Mouse (Mus musculus) left cerebral cortex, postnatal 4 days (tissue): ENCODE results near the gene Snx15. TPM values are rescaled to one million over a fixed set of nuclear protein-coding genes. Genes with fewer than 3 reads are reported as not detected.

Experiments
- DNase-seq: peaks from one replicate; pipeline ENCODE4 v3.0.0-alpha.2; 2022
- intact Hi-C: fragments of 180-260 bp; cut with DNase I; formaldehyde crosslinking; loops from one replicate; pipeline ENCODE4 v1.15.1; 2025
- total RNA-seq, 2 experiments: library from RNA; stranded (reverse); gene quantifications; 2 replicates each; pipeline ENCODE4 v1.2.3; 2021

The Snx15 gene
- total RNA-seq, 2 experiments from 2014 or later, result 36.0 to 41.2 TPM

DNA sequence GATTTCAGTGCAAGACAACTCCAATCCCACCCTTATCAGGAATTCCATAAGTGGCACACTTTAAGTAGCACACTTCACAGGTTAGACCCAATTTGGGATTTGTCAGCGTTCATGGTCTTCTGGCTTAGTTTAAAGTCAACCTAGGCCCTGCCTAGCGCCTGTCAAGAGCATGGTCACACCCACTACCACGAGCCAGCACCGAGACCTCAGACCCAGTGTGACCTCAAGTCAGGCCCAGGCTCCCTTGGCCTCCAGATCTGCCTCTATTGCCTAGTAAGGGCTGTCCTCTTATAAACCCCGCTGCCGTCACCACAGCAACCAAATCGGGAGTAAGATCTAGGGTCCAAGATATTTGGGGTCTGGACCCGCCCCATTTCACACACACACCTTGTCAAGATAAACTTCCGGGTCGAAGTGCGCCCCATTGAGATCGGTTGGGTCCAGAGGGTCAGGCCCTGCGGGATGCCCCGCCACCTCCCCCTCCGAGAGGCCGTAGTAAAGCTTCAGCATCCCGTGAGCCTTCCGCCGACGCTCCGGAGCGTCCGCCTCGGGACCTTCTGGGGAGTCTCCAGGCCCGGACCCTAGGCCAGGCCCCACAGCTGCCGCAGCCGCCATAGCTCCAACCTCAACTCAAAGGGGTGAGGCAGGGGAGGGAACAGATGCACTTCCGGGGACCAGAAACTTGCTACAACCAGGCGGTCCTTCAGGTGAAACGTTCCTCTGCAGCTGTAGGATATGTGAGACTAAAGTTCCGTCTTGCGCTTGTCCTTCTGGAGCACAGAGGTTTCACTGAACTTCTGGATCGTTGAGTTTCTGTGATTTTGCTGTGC, 51.3 kb downstream of the Snx15 start, which contains the start of gene Vps51:
Gene Vps51 (minus strand): TSS at position 668 of the 830 bp plus-strand sequence.
- peak; percentile 81 for DNase-seq
- intact Hi-C loops, result no loop called here

GRCm38 (mm10) chr19:6073889-6074288, 54.2 kb downstream of the Snx15 start:
- no peak for DNase-seq
- intact Hi-C loops, result no loop called here

GRCm38 (mm10) chr19:6071261-6071660, 56.8 kb downstream of the Snx15 start:
- no peak for DNase-seq
- intact Hi-C loops, result no loop called here

DNA sequence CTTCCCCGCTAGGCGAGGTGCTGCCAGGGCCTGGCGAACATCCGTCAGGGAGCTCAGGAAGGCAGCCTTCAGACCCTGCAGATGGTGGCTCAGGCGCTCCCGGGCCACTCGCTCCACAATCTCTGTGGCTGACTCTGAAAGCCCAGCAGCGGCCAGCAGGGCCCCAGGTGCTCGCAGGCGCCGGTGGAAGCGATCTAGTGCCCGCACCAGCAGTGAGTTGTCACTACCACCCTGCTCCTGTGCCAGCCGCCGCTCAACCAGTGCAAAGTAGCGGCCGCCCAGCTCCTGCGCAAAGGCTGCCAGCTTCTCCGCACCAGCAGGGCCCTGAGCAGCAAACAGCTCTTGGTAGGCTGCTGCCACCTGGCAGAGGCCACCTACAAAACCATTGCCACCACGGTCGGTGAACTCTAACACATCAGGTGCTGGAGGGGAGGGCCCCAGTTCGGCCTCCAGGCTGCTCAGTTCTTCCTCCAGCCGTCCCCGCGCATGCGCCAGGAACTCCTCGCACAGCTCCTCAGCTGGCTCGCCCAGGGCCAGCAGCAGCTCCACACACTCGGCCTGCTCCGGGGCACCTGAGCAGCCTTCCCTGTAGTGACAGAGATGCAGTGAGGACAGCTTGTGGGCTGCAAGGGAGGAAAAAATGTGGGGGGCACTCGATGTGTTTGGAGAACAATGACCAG, 57.4 kb downstream of the Snx15 start:
- intact Hi-C loops, result no loop called here
- no peak for DNase-seq

- intact Hi-C loops, result no loop called here
Observed at GRCm38 (mm10) chr19:6069851-6070250, 58.3 kb downstream of the Snx15 start.

More at GRCm38 (mm10) chr19:6069851-6070250, 58.3 kb downstream of the Snx15 start:
- no peak for DNase-seq

Other genes with a start within 250 kb of the Snx15 start
- 10 to 100 TPM; 10.2 to 11.7 TPM for gene Tigd3, start 234.2 kb downstream of the Snx15 start, total RNA-seq
- gene Dpf2, start 215.3 kb downstream of the Snx15 start, total RNA-seq, result 10 to 100 TPM; 76.1 to 84.1 TPM
- 10 to 100 TPM; 11.2 to 14.2 TPM for gene Cdc42ep2, start 203.5 kb downstream of the Snx15 start, total RNA-seq
- gene Pola2, start 164.1 kb downstream of the Snx15 start, total RNA-seq, result 10 to 100 TPM; 14.3 to 16.4 TPM
- gene Slc22a20, start 142.2 kb downstream of the Snx15 start, total RNA-seq, result not detected
- gene Capn1, start 112.4 kb downstream of the Snx15 start, total RNA-seq, result 10 to 100 TPM; 12.1 to 14.2 TPM
- 10 to 100 TPM; 38.6 to 39.4 TPM for gene Syvn1, start 81.7 kb downstream of the Snx15 start, total RNA-seq
- 10 to 100 TPM; 41.2 to 41.4 TPM for gene Mrpl49, start 70.5 kb downstream of the Snx15 start, total RNA-seq
- 100 to 1,000 TPM; 874 to 875 TPM for gene Fau, start 70.5 kb downstream of the Snx15 start, total RNA-seq
- 10 to 100 TPM; 25.1 to 27.5 TPM for gene Znhit2, start 67.1 kb downstream of the Snx15 start, total RNA-seq
- gene Tm7sf2, start 59.9 kb downstream of the Snx15 start, total RNA-seq, result 10 to 100 TPM; 69.0 to 71.2 TPM
- 10 to 100 TPM; 96.6 to 96.8 TPM for gene Vps51, start 51.1 kb downstream of the Snx15 start, total RNA-seq
- gene Tmem262, start 48.3 kb downstream of the Snx15 start, total RNA-seq, result not detected
- gene Gm28374, start 46.0 kb downstream of the Snx15 start, total RNA-seq, result 1 to 10 TPM; 1.1 TPM
- gene Zfpl1, start 43.3 kb downstream of the Snx15 start, total RNA-seq, result 10 to 100 TPM; 50.9 to 51.5 TPM
- 1 to 10 TPM; 1.5 to 3.0 TPM for gene Cdca5, start 43.3 kb downstream of the Snx15 start, total RNA-seq
- gene AC131692.1, start 33.9 kb downstream of the Snx15 start, total RNA-seq, result not detected
- under 1 TPM; 0.14 to 0.32 TPM for gene Naaladl1, start 22.5 kb downstream of the Snx15 start, total RNA-seq
- gene Sac3d1, start 9.7 kb downstream of the Snx15 start, total RNA-seq, result 10 to 100 TPM; 25.4 to 25.9 TPM
- gene Batf2, start 12.7 kb upstream of the Snx15 start, total RNA-seq, result not detected
- gene Arl2, start 13.2 kb upstream of the Snx15 start, total RNA-seq, result 10 to 100 TPM; 54.3 to 62.5 TPM
- not detected for gene Majin, start 56.1 kb upstream of the Snx15 start, total RNA-seq
- not detected for gene Gpha2, start 98.1 kb upstream of the Snx15 start, total RNA-seq
- 100 to 1,000 TPM; 189 to 193 TPM for gene Ppp2r5b, start 107.6 kb upstream of the Snx15 start, total RNA-seq
- gene Atg2a, start 113.4 kb upstream of the Snx15 start, total RNA-seq, result 10 to 100 TPM; 29.3 to 29.7 TPM
- 10 to 100 TPM; 87.1 to 87.7 TPM for gene Ehd1, start 148.4 kb upstream of the Snx15 start, total RNA-seq
- gene Cdc42bpg, start 178.2 kb upstream of the Snx15 start, total RNA-seq, result 1 to 10 TPM; 5.0 to 5.7 TPM
- 10 to 100 TPM; 81.1 to 81.4 TPM for gene Men1, start 206.7 kb upstream of the Snx15 start, total RNA-seq
- gene Map4k2, start 212.8 kb upstream of the Snx15 start, total RNA-seq, result 100 to 1,000 TPM in 1 of 2 experiments, 10 to 100 TPM in 1; 91.7 to 102 TPM
- gene Sf1, start 235.4 kb upstream of the Snx15 start, total RNA-seq, result 100 to 1,000 TPM; 231 to 244 TPM